Mouse (Mus musculus) limb, embryonic 13.5 days (tissue): ENCODE data around the gene Slc23a2. TPM values are rescaled to one million over a fixed set of nuclear protein-coding genes. Genes with fewer than 3 reads are reported as not detected.

Experiments
- ATAC-seq: fragments of 200-750 bp; cut with Nextera tagmentation; 2 replicates; pipeline ENCODE4 v1.8.0; 2017; ENCODE audit warnings: low read depth, moderate number of reproducible peaks, moderate TSS enrichment; ENCODE audit not compliant: low FRiP score
- H3K27ac ChIP-seq: fragments of 300-500 bp; sonication (generic); 2 replicates; pipeline ENCODE4 v1.5.1; 2015; ENCODE audit warnings: inconsistent platforms, mild to moderate bottlenecking, moderate library complexity
- H3K27me3 ChIP-seq: fragments of 300-500 bp; sonication (generic); 2 replicates; pipeline ENCODE4 v1.6.1; 2015; ENCODE audit warnings: mild to moderate bottlenecking, inconsistent platforms
- H3K36me3 ChIP-seq: fragments of 300-500 bp; sonication (generic); 2 replicates; pipeline ENCODE4 v1.6.1; 2015; ENCODE audit warnings: inconsistent platforms, mild to moderate bottlenecking, moderate library complexity
- H3K4me1 ChIP-seq: fragments of 300-500 bp; sonication (generic); 2 replicates; pipeline ENCODE4 v1.6.1; 2015; ENCODE audit warnings: inconsistent platforms
- H3K4me2 ChIP-seq: fragments of 300-500 bp; sonication (generic); replicated peaks from 2 replicates; pipeline ENCODE4 v1.6.1; 2015; ENCODE audit warnings: inconsistent platforms, mild to moderate bottlenecking, moderate library complexity
- H3K4me3 ChIP-seq: fragments of 300-500 bp; sonication (generic); 2 replicates; pipeline ENCODE4 v1.5.1; 2015; ENCODE audit warnings: moderate library complexity, mild to moderate bottlenecking, inconsistent platforms
- H3K9ac ChIP-seq: fragments of 300-500 bp; sonication (generic); 2 replicates; pipeline ENCODE4 v1.6.1; 2015; ENCODE audit warnings: mild to moderate bottlenecking, inconsistent platforms
- H3K9me3 ChIP-seq: fragments of 300-500 bp; sonication (generic); 2 replicates; pipeline ENCODE4 v1.6.1; 2016; ENCODE audit warnings: inconsistent platforms
- WGBS: fragments of 180-500 bp; shearing (Covaris S2); methylation state at CpG from one replicate; pipeline ENCODE4 v1.1.7; 2015; 5-methylcytosine and 5-hydroxymethylcytosine counted together
- polyA plus RNA-seq: library from polyadenylated mRNA; unstranded; fragments of >200 nt; fragmentation: Nextera tagmentation; extraction: Ambion mirVana; gene quantifications from 2 replicates; pipeline ENCODE4 v1.2.1, GENCODE M21; 2015

Gene Slc23a2
- 12.0 and 12.7 TPM in 2 replicates for polyA plus RNA-seq

- Histone ChIP-seq H3K4me1 (peaks cover 12% of the 10 kb centered on the region), H3K36me3 (peaks cover 7% of the 10 kb centered on the region), H3K9me3 (no peaks in the 10 kb centered on the region), H3K4me3 (peak within 1 kb of the TSS; percentile 91), H3K4me2 (peak within 1 kb of the TSS; percentile 90), H3K27ac (no peak within 1 kb of the TSS), H3K9ac (peak within 1 kb of the TSS; percentile 88), H3K27me3 (peaks cover 20% of the 10 kb centered on the region; the same call in 1 of the 2 replicates)
- WGBS = under 1% methylated on average over 31 of the region's 68 CpGs
- peak; percentile 78 for ATAC-seq
Measured at GRCm38 (mm10) chr2:132144971-132145691, at the start of gene Slc23a2. Slc23a2 (minus strand) TSS chr2:132145108.

GRCm38 (mm10) chr2:132190602-132191161 lies 45.8 kb upstream of the Slc23a2 start:
- H3K36me3 ChIP-seq = no peaks in the 10 kb centered on the region
- H3K27me3 ChIP-seq = no peaks in the 10 kb centered on the region
- 64% methylated on average over 3 of the region's 3 CpGs for WGBS
- no peak overlapping the region for H3K9ac ChIP-seq
- H3K27ac ChIP-seq = no peak overlapping the region
- no peak for ATAC-seq
- no peak overlapping the region for H3K4me3 ChIP-seq
- H3K4me1 ChIP-seq = no peaks in the 10 kb centered on the region
- H3K9me3 ChIP-seq = no peaks in the 10 kb centered on the region
- H3K4me2 ChIP-seq = no peak overlapping the region

GRCm38 (mm10) chr2:132183874-132184273 lies 39.0 kb upstream of the Slc23a2 start:
- WGBS = 75% methylated on average over 6 of the region's 6 CpGs
- no peak overlapping the region for H3K4me3 ChIP-seq
- peaks cover 13% of the 10 kb centered on the region; the same call in 1 of the 2 replicates for H3K4me1 ChIP-seq
- no peaks in the 10 kb centered on the region for H3K36me3 ChIP-seq
- ATAC-seq = no peak
- H3K27ac ChIP-seq = no peak overlapping the region
- no peaks in the 10 kb centered on the region for H3K9me3 ChIP-seq
- no peak overlapping the region for H3K9ac ChIP-seq
- H3K4me2 ChIP-seq = no peak overlapping the region
- H3K27me3 ChIP-seq = no peaks in the 10 kb centered on the region

GRCm38 (mm10) chr2:132180463-132181205 lies 35.7 kb upstream of the Slc23a2 start:
- 9% methylated on average over 1 of the region's 1 CpGs for WGBS

GRCm38 (mm10) chr2:132179371-132179770 lies 34.5 kb upstream of the Slc23a2 start:
- Histone ChIP-seq H3K27me3 (no peaks in the 10 kb centered on the region), H3K27ac (no peak overlapping the region), H3K36me3 (no peaks in the 10 kb centered on the region), H3K9ac (no peak overlapping the region), H3K4me3 (no peak overlapping the region), H3K4me2 (no peak overlapping the region), H3K9me3 (no peaks in the 10 kb centered on the region), H3K4me1 (peaks cover 13% of the 10 kb centered on the region; the same call in 1 of the 2 replicates)
- no peak for ATAC-seq
- 85% methylated on average over 7 of the region's 7 CpGs for WGBS

More at GRCm38 (mm10) chr2:132180463-132181205, 35.7 kb upstream of the Slc23a2 start:
- Histone ChIP-seq H3K27me3 (no peaks in the 10 kb centered on the region), H3K4me3 (no peak overlapping the region), H3K4me1 (peaks cover 13% of the 10 kb centered on the region; the same call in 1 of the 2 replicates), H3K9me3 (no peaks in the 10 kb centered on the region), H3K27ac (no peak overlapping the region), H3K36me3 (no peaks in the 10 kb centered on the region), H3K4me2 (no peak overlapping the region), H3K9ac (no peak overlapping the region)
- no peak for ATAC-seq

GRCm38 (mm10) chr2:132177406-132177805 lies 32.5 kb upstream of the Slc23a2 start:
- H3K27me3 ChIP-seq = no peaks in the 10 kb centered on the region
- H3K9ac ChIP-seq = no peak overlapping the region
- 0 out of 2 replicates have a peak, but pooled peaks cover 7% of the 10 kb centered on the region for H3K4me1 ChIP-seq
- no peaks in the 10 kb centered on the region for H3K36me3 ChIP-seq
- no peaks in the 10 kb centered on the region for H3K9me3 ChIP-seq
- no peak for ATAC-seq
- H3K4me3 ChIP-seq = no peak overlapping the region
- 87% methylated on average over 9 of the region's 9 CpGs for WGBS
- H3K4me2 ChIP-seq = no peak overlapping the region
- H3K27ac ChIP-seq = no peak overlapping the region

GRCm38 (mm10) chr2:132176289-132176848 lies 31.5 kb upstream of the Slc23a2 start:
- ATAC-seq = no peak
- Histone ChIP-seq H3K27me3 (no peaks in the 10 kb centered on the region), H3K9ac (no peak overlapping the region), H3K4me3 (no peak overlapping the region), H3K4me1 (0 out of 2 replicates have a peak, but pooled peaks cover 3% of the 10 kb centered on the region), H3K27ac (no peak overlapping the region), H3K36me3 (no peaks in the 10 kb centered on the region), H3K9me3 (no peaks in the 10 kb centered on the region), H3K4me2 (no peak overlapping the region)
- 74% methylated on average over 3 of the region's 3 CpGs for WGBS

- no peak for ATAC-seq
- H3K27me3 ChIP-seq = no peaks in the 10 kb centered on the region
- WGBS = 89% methylated on average over 3 of the region's 3 CpGs
Measured at GRCm38 (mm10) chr2:132174048-132174447, 29.1 kb upstream of the Slc23a2 start.

GRCm38 (mm10) chr2:132171939-132172338 lies 27.0 kb upstream of the Slc23a2 start:
- ATAC-seq = no peak

More at GRCm38 (mm10) chr2:132174048-132174447, 29.1 kb upstream of the Slc23a2 start:
- H3K4me3 ChIP-seq = no peak overlapping the region
- no peak overlapping the region for H3K9ac ChIP-seq
- no peak overlapping the region for H3K4me2 ChIP-seq
- no peak overlapping the region for H3K27ac ChIP-seq
- H3K9me3 ChIP-seq = no peaks in the 10 kb centered on the region
- H3K4me1 ChIP-seq = 0 out of 2 replicates have a peak, but pooled peaks cover under 1% of the 10 kb centered on the region
- H3K36me3 ChIP-seq = no peaks in the 10 kb centered on the region

GRCm38 (mm10) chr2:132169150-132169549 lies 24.2 kb upstream of the Slc23a2 start:
- WGBS = 80% methylated on average over 7 of the region's 7 CpGs
- H3K9ac ChIP-seq = no peak overlapping the region
- no peaks in the 10 kb centered on the region for H3K4me1 ChIP-seq
- no peak overlapping the region for H3K4me3 ChIP-seq
- no peak overlapping the region for H3K27ac ChIP-seq
- no peaks in the 10 kb centered on the region for H3K27me3 ChIP-seq
- no peaks in the 10 kb centered on the region for H3K36me3 ChIP-seq
- H3K4me2 ChIP-seq = no peak overlapping the region
- no peaks in the 10 kb centered on the region for H3K9me3 ChIP-seq
- no peak for ATAC-seq

More at GRCm38 (mm10) chr2:132171939-132172338, 27.0 kb upstream of the Slc23a2 start:
- Histone ChIP-seq H3K27me3 (no peaks in the 10 kb centered on the region), H3K4me3 (no peak overlapping the region), H3K27ac (no peak overlapping the region), H3K9ac (no peak overlapping the region), H3K4me1 (no peaks in the 10 kb centered on the region), H3K9me3 (no peaks in the 10 kb centered on the region), H3K4me2 (no peak overlapping the region), H3K36me3 (no peaks in the 10 kb centered on the region)
- WGBS = 89% methylated on average over 8 of the region's 8 CpGs

GRCm38 (mm10) chr2:132163626-132164025 lies 18.7 kb upstream of the Slc23a2 start:
- ATAC-seq = no peak
- Histone ChIP-seq H3K9ac (no peak overlapping the region), H3K4me2 (no peak overlapping the region), H3K4me1 (no peaks in the 10 kb centered on the region), H3K9me3 (no peaks in the 10 kb centered on the region), H3K4me3 (no peak overlapping the region), H3K27me3 (0 out of 2 replicates have a peak, but pooled peaks cover 3% of the 10 kb centered on the region), H3K36me3 (no peaks in the 10 kb centered on the region), H3K27ac (no peak overlapping the region)
- 84% methylated on average over 1 of the region's 1 CpGs for WGBS
